Mouse (Mus musculus) neural tube, embryonic 12.5 days (tissue): ENCODE data around the gene Pacs1. TPM values are rescaled to one million over a fixed set of nuclear protein-coding genes. Genes with fewer than 3 reads are reported as not detected.

Source experiments
- ATAC-seq: fragments of 200-750 bp; cut with Nextera tagmentation; 2 replicates; pipeline ENCODE4 v1.8.0; 2017; ENCODE audit warnings: low read depth, mild to moderate bottlenecking, moderate TSS enrichment, moderate library complexity; ENCODE audit not compliant: low FRiP score
- H3K27ac ChIP-seq: fragments of 300-500 bp; sonication (generic); 2 replicates; pipeline ENCODE4 v1.5.1; 2016
- H3K27me3 ChIP-seq: fragments of 300-500 bp; sonication (generic); replicated peaks from 2 replicates; pipeline ENCODE4 v1.6.1; 2016; ENCODE audit warnings: mild to moderate bottlenecking
- H3K36me3 ChIP-seq: fragments of 300-500 bp; sonication (generic); 2 replicates; pipeline ENCODE4 v1.6.1; 2016; ENCODE audit warnings: mild to moderate bottlenecking
- H3K4me1 ChIP-seq: fragments of 300-500 bp; sonication (generic); 2 replicates; pipeline ENCODE4 v1.6.1; 2016
- H3K4me2 ChIP-seq: fragments of 300-500 bp; sonication (generic); replicated peaks from 2 replicates; pipeline ENCODE4 v1.6.1; 2016; ENCODE audit warnings: mild to moderate bottlenecking
- H3K4me3 ChIP-seq: fragments of 300-500 bp; sonication (generic); 2 replicates; pipeline ENCODE4 v1.5.1; 2016
- H3K9ac ChIP-seq: fragments of 300-500 bp; sonication (generic); 2 replicates; pipeline ENCODE4 v1.6.1; 2016; ENCODE audit warnings: mild to moderate bottlenecking
- H3K9me3 ChIP-seq: fragments of 300-500 bp; sonication (generic); 2 replicates; pipeline ENCODE4 v1.6.1; 2016; ENCODE audit warnings: mild to moderate bottlenecking
- WGBS: fragments of 180-500 bp; shearing (Covaris S2); methylation state at CpG from one replicate; pipeline ENCODE4 v1.1.7; 2016; 5-methylcytosine and 5-hydroxymethylcytosine counted together
- polyA plus RNA-seq: library from polyadenylated mRNA; unstranded; fragments of >200 nt; fragmentation: Nextera tagmentation; extraction: Ambion mirVana; gene quantifications from 2 replicates; pipeline ENCODE4 v1.2.1, GENCODE M21; 2016

The Pacs1 gene
- polyA plus RNA-seq: 28.9 and 35.0 TPM in 2 replicates

DNA sequence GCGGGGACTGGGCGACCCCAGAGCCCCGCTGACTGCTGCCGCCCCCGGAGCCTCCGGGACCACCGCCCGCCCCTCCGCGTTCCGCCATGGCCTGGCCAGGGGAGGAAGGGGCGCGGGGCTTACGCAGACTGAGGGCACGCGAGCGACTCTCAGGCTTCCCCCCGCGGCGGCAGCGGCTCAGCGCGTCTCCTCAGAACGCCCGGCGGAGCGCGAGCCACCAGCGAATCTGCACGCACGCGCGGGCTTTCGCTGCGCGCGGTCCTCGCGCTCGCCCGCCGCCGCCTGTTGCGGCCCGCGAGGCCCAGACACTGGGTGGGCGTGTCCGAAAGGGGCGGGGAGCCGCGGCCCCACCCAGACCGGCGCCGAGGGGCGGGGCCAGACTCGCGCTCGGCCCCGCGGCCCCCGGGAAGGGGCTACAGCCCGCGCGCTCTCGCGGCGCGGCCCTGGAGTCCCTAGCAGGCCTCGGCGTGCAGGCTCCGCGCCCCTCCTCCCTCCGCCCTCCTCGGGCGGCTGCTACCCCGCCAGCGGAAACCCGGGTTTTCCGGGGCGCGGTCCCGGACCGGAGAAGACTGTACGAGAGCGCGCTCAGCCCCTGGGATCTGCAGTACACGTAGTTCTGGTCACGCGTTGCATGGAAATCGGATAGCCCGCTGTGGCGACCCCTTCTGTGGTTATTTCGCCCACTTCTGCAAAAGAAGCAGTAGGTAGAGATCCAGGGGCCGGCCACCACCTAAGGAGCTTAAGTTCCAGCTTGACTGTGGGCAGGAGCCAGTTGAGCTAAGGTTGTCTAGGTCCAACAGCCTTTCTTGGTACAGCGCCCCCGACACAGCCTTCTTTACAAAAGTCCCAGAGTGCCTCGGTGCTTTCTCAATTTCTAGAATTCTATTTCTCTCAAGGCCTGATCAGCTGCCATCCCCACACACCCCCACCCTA is at the start of gene Pacs1:
TSS of gene Pacs1 (minus strand) at position 319 of the 933 bp plus-strand sequence.
- peaks cover 38% of the 10 kb centered on the region for H3K36me3 ChIP-seq
- peak within 1 kb of the TSS; percentile 70 for H3K27ac ChIP-seq
- peak within 1 kb of the TSS; percentile 95 for H3K4me2 ChIP-seq
- peak; percentile 85 for ATAC-seq
- peaks cover 21% of the 10 kb centered on the region for H3K4me1 ChIP-seq
- H3K4me3 ChIP-seq: peak within 1 kb of the TSS; percentile 93
- no peaks in the 10 kb centered on the region for H3K27me3 ChIP-seq
- H3K9me3 ChIP-seq: no peaks in the 10 kb centered on the region
- H3K9ac ChIP-seq: peak within 1 kb of the TSS; percentile 92
- under 1% methylated on average over 86 of the region's 97 CpGs for WGBS

DNA sequence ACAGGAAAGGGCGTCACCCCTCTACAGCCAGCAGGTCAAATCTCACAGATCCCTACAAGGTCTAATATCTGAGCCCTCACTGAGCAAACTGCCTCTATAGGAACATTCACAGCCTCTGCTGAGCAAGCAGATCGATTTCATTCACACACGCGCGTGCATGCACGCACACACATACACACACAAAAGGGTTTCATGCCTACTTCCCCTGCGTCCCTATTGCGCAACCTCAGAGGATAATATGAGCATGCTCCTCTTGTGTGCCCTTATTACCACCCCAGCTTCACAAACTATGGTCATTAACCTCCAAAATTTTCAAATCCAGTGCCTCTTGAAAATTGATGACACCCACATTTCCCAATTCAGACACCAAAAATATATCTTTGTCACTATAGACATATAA is 40.3 kb upstream of the Pacs1 start:
- no peak for ATAC-seq
- H3K36me3 ChIP-seq: no peaks in the 10 kb centered on the region; the same call in 1 of the 2 replicates
- H3K4me3 ChIP-seq: no peak overlapping the region
- H3K27me3 ChIP-seq: no peaks in the 10 kb centered on the region
- H3K27ac ChIP-seq: no peak overlapping the region
- peaks cover 9% of the 10 kb centered on the region; the same call in 1 of the 2 replicates for H3K9me3 ChIP-seq
- H3K4me2 ChIP-seq: no peak overlapping the region
- 90% methylated on average over 8 of the region's 8 CpGs for WGBS
- no peaks in the 10 kb centered on the region for H3K4me1 ChIP-seq
- no peak overlapping the region for H3K9ac ChIP-seq

DNA sequence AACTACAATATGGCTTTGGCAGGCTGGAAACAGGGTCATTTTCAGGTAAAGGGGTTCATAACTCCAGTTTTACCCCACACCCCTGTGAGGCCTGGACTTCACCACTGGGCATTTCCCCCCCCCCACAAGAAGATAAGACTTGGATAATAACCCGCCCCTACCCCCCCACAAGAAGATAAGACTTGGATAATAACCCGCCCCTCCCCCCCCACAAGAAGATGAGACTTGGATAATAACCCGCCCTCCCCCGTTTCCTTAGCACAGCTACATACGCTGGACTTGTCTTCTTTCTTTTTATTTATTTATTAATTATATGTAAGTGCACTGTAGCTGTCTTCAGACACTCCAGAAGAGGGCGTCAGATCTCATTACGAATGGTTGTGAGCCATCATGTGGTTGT is 36.1 kb upstream of the Pacs1 start:
- WGBS: 83% methylated on average over 7 of the region's 7 CpGs
- Histone ChIP-seq H3K9me3 (0 out of 2 replicates have a peak, but pooled peaks cover 6% of the 10 kb centered on the region), H3K9ac (no peak overlapping the region), H3K4me1 (no peaks in the 10 kb centered on the region), H3K36me3 (peaks cover 26% of the 10 kb centered on the region), H3K4me2 (no peak overlapping the region), H3K27ac (no peak overlapping the region), H3K4me3 (no peak overlapping the region), H3K27me3 (peaks cover 10% of the 10 kb centered on the region)
- ATAC-seq: no peak

DNA sequence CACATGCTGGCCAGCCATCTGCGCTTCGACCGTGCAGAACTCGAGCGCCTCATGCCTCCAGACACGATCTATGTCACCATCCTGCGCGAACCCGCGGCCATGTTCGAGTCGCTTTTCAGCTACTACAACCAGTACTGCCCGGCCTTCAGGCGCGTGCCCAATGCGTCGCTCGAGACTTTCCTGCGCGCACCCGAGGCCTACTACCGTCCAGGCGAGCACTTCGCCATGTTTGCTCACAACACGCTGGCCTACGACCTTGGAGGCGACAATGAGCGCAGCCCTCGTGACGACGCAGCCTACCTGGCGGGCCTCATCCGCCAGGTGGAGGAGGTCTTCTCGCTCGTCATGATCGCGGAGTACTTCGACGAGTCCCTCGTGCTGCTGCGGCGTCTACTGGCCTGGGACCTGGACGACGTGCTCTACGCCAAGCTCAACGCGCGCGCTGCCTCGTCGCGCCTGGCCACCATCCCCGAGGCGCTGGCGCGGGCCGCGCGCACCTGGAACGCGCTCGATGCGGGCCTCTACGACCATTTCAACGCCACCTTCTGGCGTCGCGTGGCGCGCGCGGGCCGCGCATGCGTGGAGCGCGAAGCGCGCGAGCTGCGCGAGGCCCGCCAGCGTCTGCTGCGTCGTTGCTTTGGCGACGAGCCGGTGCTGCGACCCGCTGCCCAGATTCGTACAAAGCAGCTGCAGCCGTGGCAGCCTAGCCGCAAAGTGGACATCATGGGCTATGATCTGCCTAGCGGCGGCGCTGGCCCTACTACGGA is 34.2 kb upstream of the Pacs1 start:
- Histone ChIP-seq H3K4me1 (no peaks in the 10 kb centered on the region), H3K9ac (no peak overlapping the region), H3K4me3 (peak overlapping the region; percentile 15; the same call in 1 of the 2 replicates), H3K9me3 (0 out of 2 replicates have a peak, but pooled peaks cover 6% of the 10 kb centered on the region), H3K27ac (no peak overlapping the region), H3K27me3 (peaks cover 10% of the 10 kb centered on the region), H3K4me2 (peak overlapping the region; percentile 47), H3K36me3 (peaks cover 30% of the 10 kb centered on the region)
- no peak for ATAC-seq
- 41% methylated on average over 98 of the region's 98 CpGs for WGBS

DNA sequence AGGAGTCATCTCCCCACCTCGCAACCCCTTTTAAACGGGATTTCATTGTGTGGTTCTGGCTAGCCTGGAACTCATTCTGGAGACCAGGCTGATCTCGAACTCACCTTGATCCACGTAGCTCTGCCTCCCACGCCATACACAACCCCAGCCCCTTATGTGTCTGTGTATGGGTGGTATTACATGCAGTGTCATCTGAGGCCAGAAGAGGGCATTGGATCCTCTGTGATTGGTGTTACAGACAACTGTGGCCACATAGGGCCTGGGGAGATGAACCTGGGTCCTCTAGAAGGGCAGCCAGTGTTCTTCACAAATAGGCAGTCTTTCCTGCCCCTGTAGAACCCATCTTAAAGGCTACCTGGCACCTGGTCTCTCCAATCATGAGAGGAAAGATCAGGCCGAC is 33.4 kb upstream of the Pacs1 start:
- Histone ChIP-seq H3K36me3 (peaks cover 30% of the 10 kb centered on the region), H3K9ac (no peak overlapping the region), H3K4me2 (no peak overlapping the region), H3K27me3 (peaks cover 10% of the 10 kb centered on the region), H3K27ac (no peak overlapping the region), H3K4me1 (no peaks in the 10 kb centered on the region), H3K9me3 (0 out of 2 replicates have a peak, but pooled peaks cover 6% of the 10 kb centered on the region), H3K4me3 (no peak overlapping the region)
- 86% methylated on average over 6 of the region's 6 CpGs for WGBS
- no peak for ATAC-seq

DNA sequence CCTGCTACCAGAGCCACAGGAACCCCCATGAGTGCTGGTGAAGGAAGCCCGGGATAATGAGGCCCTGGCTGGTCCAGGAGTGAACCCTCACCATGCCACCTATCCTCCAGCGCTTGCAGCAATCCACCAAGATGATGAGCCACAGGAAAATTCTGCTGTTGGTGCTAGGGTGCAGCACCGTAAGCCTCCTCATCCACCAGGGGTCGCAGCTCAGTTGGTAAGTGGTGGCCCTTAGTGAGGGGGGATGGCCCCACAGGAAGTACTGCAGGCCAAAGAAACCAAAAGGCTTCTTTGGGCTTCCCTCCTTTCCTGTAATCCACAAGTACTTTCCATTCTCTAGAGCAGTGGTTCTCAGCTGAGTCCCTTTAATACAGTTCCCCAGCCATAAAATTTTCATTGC is 29.5 kb upstream of the Pacs1 start:
- Histone ChIP-seq H3K4me2 (no peak overlapping the region), H3K9ac (no peak overlapping the region), H3K4me1 (peaks cover 7% of the 10 kb centered on the region; the same call in 1 of the 2 replicates), H3K4me3 (no peak overlapping the region), H3K27ac (no peak overlapping the region), H3K36me3 (peaks cover 24% of the 10 kb centered on the region), H3K9me3 (0 out of 2 replicates have a peak, but pooled peaks cover 1% of the 10 kb centered on the region), H3K27me3 (peaks cover 9% of the 10 kb centered on the region; the same call in 1 of the 2 replicates)
- WGBS: 25% methylated on average over 4 of the region's 4 CpGs
- no peak for ATAC-seq

DNA sequence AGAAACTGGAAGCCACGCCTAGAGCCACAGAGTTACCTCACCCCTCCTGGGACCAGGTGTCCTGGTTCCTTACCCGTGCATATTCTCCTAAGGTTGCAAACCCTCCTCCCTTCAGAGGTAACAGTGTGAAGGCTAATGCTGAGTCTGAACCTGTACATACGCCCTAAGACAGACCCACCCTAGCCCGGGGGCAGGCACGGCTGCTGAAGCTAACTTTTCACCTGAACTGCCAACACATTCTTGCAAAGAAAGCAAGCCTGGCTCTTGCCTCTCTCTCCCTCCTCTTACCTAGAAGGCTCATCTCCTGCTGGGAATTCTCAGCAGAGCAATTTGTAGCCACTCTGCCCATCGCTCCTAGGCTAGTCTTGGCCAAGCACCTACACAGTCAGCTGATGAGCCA is 27.7 kb upstream of the Pacs1 start:
- H3K36me3 ChIP-seq: peaks cover 7% of the 10 kb centered on the region; the same call in 1 of the 2 replicates
- no peak for ATAC-seq
- H3K9ac ChIP-seq: no peak overlapping the region
- no peaks in the 10 kb centered on the region for H3K27me3 ChIP-seq
- no peaks in the 10 kb centered on the region for H3K9me3 ChIP-seq
- 83% methylated on average over 6 of the region's 6 CpGs for WGBS
- H3K4me3 ChIP-seq: no peak overlapping the region
- no peak overlapping the region for H3K27ac ChIP-seq
- peaks cover 13% of the 10 kb centered on the region for H3K4me1 ChIP-seq
- H3K4me2 ChIP-seq: no peak overlapping the region

DNA sequence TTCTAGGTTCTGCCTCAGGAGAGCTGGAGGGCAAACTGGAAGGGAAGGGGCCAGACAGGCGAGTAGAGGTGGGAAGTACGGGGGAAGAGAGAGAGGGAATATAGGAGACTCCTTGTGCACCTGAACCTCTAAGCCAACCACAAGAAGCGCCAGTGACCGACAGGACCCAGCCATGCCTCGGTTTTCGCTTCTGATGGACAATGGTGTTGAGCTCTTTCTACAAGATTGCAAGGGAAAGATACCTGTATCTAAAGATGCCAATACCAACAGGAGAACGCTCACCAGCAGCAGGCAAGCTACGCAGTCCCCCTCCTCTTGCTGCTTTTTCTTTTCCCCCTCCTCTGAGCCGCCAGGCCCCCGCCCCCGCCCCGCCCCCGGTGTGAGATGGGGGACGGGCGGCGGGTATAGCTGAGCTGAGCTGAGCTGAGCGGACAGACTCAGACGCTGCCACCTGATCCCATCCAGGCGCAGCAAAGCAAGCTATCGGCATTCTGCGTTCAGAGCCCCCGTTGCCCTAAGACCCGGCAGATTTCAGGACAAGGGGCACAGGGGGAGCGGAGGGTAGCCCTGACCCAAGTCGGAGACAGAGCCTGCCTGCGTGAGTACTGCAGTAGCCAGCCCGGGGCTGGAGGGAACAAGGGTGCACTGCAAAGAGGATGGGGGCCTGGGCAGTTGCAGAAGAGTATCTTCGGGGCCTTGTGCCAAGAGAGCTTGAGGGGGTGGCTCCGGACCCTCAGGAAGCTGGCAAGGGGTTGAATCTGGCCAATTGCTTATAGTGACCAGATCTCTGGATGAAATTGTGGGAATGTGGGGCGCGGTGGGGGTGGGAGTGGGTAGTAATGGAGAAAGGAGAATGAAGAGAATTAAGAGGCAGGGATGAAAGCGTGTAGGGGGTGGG is 25.2 kb upstream of the Pacs1 start, which contains the start of gene Gal3st3:
TSS of gene Gal3st3 (plus strand) at position 429 of the 898 bp plus-strand sequence.
- H3K27me3 ChIP-seq: no peaks in the 10 kb centered on the region
- H3K9me3 ChIP-seq: no peaks in the 10 kb centered on the region
- WGBS: 6% methylated on average over 31 of the region's 32 CpGs
- 0 out of 2 replicates have a peak, but pooled peaks have one; percentile 43 for ATAC-seq
- H3K4me2 ChIP-seq: peak within 1 kb of the TSS; percentile 76
- peak within 1 kb of the TSS; percentile 64 for H3K27ac ChIP-seq
- H3K9ac ChIP-seq: peak within 1 kb of the TSS; percentile 71
- H3K36me3 ChIP-seq: peaks cover 5% of the 10 kb centered on the region; the same call in 1 of the 2 replicates
- H3K4me3 ChIP-seq: peak within 1 kb of the TSS; percentile 54
- peaks cover 25% of the 10 kb centered on the region for H3K4me1 ChIP-seq

DNA sequence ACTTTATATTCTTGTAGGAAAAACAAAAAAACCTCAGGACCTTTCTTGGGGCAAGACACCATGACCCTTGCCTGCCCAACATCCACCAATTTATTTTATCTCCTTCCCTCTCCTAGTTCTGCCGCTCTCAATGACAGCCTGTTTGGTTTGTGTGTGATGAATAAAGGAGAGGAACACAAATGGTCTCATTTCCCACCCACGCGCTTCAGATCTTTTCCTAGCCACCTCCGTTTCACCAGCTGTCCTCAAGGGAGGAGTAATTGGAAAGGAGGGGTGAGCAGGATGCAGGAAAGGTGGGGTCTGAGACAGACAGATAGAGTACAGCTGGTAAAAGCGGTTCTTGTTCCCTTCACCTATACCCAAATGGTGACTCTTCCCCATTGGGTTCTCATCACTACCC is 23.7 kb upstream of the Pacs1 start:
- no peak overlapping the region for H3K9ac ChIP-seq
- H3K4me2 ChIP-seq: peak overlapping the region; percentile 10; the same call in 1 of the 2 replicates
- peaks cover 25% of the 10 kb centered on the region for H3K4me1 ChIP-seq
- H3K27ac ChIP-seq: no peak overlapping the region
- H3K27me3 ChIP-seq: no peaks in the 10 kb centered on the region
- H3K9me3 ChIP-seq: no peaks in the 10 kb centered on the region
- 71% methylated on average over 5 of the region's 5 CpGs for WGBS
- no peak for ATAC-seq
- no peak overlapping the region for H3K4me3 ChIP-seq
- H3K36me3 ChIP-seq: peaks cover 19% of the 10 kb centered on the region

DNA sequence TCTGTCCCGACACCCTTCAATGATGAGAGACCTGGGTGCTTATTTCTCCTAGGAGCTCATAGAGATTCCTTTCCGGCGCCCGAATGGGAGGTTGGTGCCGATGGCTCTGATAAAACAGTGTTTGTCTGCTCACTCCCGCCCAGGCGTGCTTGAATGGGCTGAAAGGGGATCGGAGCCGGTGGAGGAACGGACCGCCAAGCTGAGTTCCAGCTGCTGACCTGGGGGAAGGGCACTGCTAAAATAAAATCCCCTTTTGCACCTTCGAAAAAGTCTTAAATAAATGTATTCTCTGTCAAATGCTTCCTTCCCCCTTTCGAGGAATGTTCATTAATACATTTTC is 22.8 kb upstream of the Pacs1 start:
- peak; percentile 33 for ATAC-seq
- H3K27me3 ChIP-seq: no peaks in the 10 kb centered on the region
- H3K9me3 ChIP-seq: no peaks in the 10 kb centered on the region
- peaks cover 25% of the 10 kb centered on the region for H3K4me1 ChIP-seq
- H3K4me2 ChIP-seq: peak overlapping the region; percentile 65
- H3K27ac ChIP-seq: peak overlapping the region; percentile 54; the same call in 1 of the 2 replicates
- peak overlapping the region; percentile 58 for H3K9ac ChIP-seq
- 7% methylated on average over 13 of the region's 13 CpGs for WGBS
- H3K4me3 ChIP-seq: peak overlapping the region; percentile 89
- peaks cover 28% of the 10 kb centered on the region for H3K36me3 ChIP-seq
